Mouse (Mus musculus) bone marrow, adult 2 months (tissue): ENCODE measurements around the gene Cd47. TPM values are rescaled to one million over a fixed set of nuclear protein-coding genes. Genes with fewer than 3 reads are reported as not detected.

ENCODE experiments used
- H3K27ac ChIP-seq: fragments of 200-500 bp; 2 replicates; pipeline ENCODE4 v1.5.1; 2012; ENCODE audit warnings: low read depth, mild to moderate bottlenecking, control low read depth, inconsistent platforms, low read length; ENCODE audit not compliant: control insufficient read depth, poor library complexity, insufficient read depth
- H3K4me1 ChIP-seq: fragments of 200-500 bp; 2 replicates; pipeline ENCODE4 v1.6.1; 2011; ENCODE audit warnings: low read length; ENCODE audit not compliant: control insufficient read depth, insufficient read depth
- H3K4me3 ChIP-seq: fragments of 200-500 bp; replicated peaks from 2 replicates; pipeline ENCODE3; 2011; ENCODE audit warnings: mild to moderate bottlenecking, low read depth, low read length, control low read depth; ENCODE audit not compliant: control insufficient read depth
- CTCF ChIP-seq: fragments of 200-500 bp; IDR thresholded peaks from 2 replicates; pipeline ENCODE4 v1.5.1; 2011; ENCODE audit warnings: low read length, control low read depth; ENCODE audit not compliant: control insufficient read depth, insufficient read depth
- POLR2A ChIP-seq: fragments of 200-500 bp; IDR thresholded peaks from 2 replicates; pipeline ENCODE4 v1.6.1; 2011; ENCODE audit warnings: low read depth, mild to moderate bottlenecking, control low read depth, low read length, borderline replicate concordance; ENCODE audit not compliant: control insufficient read depth
- WGBS: fragments of 180-500 bp; shearing (Covaris S2); methylation state at CpG from one replicate; pipeline ENCODE4 v1.1.7; 2018; 5-methylcytosine and 5-hydroxymethylcytosine counted together
- polyA plus RNA-seq: library from polyadenylated mRNA; stranded (reverse); fragments of >200 nt; gene quantifications from 2 replicates; pipeline ENCODE4 v1.2.4, GENCODE M21; 2011; ENCODE audit warnings: low replicate concordance; ENCODE audit not compliant: missing spikeins, insufficient read depth, insufficient read length

The Cd47 gene
- polyA plus RNA-seq, 1 experiment, result 159 TPM

DNA sequence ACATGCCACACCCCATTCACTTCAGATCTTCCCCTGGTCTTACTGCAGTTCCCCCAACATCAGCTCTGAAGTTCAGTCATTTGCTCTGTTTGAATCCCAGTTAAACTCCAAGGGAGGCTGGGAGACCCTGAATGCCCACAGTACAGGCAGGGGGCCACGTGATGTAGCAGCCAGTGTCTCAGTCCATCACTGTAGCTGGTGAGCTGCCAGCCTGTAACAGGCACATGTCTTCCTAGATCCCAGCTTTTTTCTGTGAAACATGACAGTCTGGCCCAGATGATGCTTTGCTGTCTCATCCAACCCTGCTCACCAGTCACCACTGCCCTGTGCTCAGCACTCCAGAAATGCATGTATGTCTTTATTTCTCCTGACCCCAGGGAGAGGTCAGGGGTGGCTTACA, 124.6 kb downstream of the Cd47 start:
- TF ChIP-seq POLR2A (no peak), CTCF (no peak)
- Histone ChIP-seq H3K4me1 (no peaks in the 10 kb centered on the region), H3K4me3 (no peak overlapping the region), H3K27ac (no peak overlapping the region)
- 91% methylated on average over 1 of the region's 1 CpGs for WGBS

DNA sequence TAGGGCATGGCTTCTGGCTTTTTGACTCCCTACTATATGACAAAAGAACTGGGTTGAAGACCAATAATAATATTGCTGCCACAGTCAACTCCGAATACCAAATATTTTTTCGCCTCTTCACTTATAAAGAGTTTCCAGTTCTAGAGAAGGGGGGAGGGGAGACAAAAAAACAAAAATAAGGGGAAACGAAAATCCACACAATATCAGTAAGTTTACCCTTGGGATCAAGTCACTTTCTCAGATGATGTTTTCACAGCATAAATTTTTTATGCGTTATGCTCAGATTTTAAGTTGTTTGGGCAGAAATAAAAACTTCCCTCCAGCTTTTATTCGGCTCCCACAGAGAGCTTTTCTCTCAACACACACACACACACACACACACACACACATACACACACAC, 132.9 kb downstream of the Cd47 start:
- Histone ChIP-seq H3K4me1 (peaks cover 1% of the 10 kb centered on the region; the same call in 1 of the 2 replicates), H3K27ac (no peak overlapping the region), H3K4me3 (no peak overlapping the region)
- TF ChIP-seq CTCF, result no peak
- TF ChIP-seq POLR2A, result no peak
- 82% methylated on average over 5 of the region's 5 CpGs for WGBS

DNA sequence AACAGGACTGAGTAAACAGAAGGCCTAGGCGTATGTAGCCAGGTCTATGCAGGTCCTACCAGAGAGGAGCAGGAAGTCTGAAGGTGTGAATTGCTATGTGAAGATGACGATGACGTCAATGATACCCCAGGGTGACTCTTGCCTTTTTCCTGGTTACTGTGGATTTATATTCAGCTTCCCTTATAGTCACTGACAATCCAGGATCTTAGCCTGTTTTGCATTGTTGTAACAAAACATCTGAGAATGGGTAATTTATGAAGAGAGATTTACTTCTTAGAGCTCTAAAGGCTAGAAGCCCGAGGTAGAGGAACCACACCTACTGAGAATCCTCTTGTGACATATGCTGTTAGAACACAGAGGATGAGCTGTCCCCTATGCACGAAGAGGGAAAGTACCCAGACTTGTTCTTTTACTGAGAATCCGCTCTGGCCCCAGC, 135.7 kb downstream of the Cd47 start:
- Histone ChIP-seq H3K4me3 (no peak overlapping the region), H3K4me1 (peaks cover 1% of the 10 kb centered on the region; the same call in 1 of the 2 replicates), H3K27ac (no peak overlapping the region)
- TF ChIP-seq POLR2A (no peak), CTCF (no peak)
- 77% methylated on average over 6 of the region's 6 CpGs for WGBS

DNA sequence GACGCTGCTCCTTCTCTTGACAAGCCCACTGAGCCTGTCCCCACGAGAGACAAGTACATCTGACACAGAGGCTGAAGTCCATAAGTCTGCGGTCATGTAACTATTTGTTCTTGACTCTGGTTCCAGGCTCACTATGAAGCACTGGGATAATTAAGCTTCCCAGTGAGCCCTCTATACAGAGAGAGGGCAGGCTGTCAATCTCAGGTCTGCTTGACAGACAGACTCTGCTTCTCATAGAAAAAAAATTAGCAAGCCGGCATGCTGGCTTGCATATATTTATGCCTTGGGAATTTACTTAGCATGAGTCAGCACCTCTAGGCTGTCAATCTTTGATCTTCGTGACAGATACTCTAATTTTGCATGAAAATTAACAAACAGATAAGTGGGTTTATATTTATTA, 136.5 kb downstream of the Cd47 start:
- H3K27ac ChIP-seq, result no peak overlapping the region
- 53% methylated on average over 5 of the region's 5 CpGs for WGBS
- H3K4me3 ChIP-seq, result no peak overlapping the region
- TF ChIP-seq POLR2A, result no peak
- no peak for TF ChIP-seq CTCF
- H3K4me1 ChIP-seq, result peaks cover 1% of the 10 kb centered on the region; the same call in 1 of the 2 replicates

DNA sequence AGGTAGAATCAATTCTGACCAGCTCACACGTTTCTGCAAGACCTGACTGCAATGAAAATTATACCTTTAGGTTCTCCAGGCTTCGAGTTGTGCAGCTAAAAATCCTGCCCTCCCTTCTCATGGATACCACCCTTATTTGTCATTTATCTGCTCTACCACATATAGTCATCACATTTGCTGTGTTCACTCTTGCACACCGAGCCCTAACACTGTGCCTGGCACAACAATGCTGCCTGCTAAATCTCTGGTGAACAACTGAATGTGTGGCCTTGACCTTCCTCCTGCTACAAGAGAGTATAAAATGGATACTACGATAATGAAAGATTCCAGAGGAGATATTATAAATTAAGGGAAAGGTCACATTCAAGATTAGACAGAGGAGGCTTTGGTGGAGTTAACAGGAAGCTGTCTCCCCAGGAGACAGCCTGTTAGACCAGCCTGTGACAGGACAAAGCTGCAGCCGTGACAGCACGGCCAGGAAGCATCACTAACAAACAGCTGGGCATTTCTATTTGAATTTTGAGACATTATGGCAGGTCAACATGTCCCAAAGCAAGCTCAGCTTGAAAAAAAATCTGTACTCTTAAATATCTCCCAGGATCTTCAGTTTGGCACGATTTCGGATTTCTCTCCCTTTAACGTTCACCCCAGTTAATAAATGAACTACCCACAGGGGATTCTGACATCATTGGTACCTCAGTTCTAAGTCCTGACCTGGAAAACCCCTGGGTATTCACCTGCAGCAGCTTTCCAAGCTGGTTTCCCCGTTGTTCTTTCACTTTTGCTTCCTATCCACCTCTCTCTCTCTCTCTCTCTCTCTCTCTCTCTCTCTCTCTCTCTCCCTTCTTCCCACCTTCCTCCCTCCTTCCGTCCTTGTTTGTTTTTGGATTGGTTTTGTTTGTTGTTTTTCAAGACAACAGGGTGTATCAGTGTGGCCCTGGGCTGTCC, 137.2 kb downstream of the Cd47 start:
- Histone ChIP-seq H3K27ac (no peak overlapping the region), H3K4me1 (peaks cover 1% of the 10 kb centered on the region; the same call in 1 of the 2 replicates), H3K4me3 (no peak overlapping the region)
- TF ChIP-seq POLR2A, result no peak
- TF ChIP-seq CTCF, result no peak
- WGBS, result 36% methylated on average over 11 of the region's 11 CpGs

DNA sequence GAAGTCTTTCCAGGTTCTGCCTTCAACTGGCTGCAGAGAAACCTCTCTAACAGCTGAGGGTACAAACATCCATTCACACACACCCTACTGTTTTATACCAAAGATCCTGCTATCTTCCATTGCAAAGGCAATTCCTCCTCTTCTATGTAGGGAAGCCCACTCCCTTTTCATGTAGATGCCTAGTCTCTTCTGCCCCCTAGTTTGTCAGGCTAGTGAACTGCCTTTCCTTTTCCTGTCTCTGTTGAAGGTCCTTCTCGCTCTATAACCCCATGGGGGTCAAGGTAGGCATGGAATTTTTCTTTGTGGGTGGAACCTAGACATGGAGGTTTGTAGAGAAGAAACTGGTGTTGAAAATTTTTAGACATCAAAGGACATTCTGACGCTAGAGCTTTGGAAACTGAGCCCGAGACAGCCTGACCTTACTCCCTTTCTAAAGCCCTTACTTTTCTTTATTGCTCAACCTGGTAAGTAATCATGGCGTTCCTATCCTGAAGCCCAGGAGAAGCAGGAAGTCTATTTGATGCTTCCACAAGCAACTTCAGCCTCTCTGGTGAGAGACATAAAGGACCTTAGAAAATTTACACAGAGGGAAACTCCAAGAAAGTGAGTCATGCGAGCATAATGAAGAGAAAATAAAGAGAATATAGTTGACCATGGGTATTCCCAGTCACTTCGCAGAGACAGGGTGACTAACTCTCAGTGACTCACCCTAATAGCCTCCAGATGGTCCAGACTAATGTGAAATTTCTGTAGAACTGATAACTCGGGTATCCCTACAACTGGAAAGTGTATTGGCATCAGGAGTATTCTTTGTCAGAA, 138.4 kb downstream of the Cd47 start:
- Histone ChIP-seq H3K4me3 (no peak overlapping the region), H3K27ac (no peak overlapping the region), H3K4me1 (peaks cover 1% of the 10 kb centered on the region; the same call in 1 of the 2 replicates)
- 77% methylated on average over 7 of the region's 7 CpGs for WGBS
- TF ChIP-seq POLR2A (no peak), CTCF (no peak)

DNA sequence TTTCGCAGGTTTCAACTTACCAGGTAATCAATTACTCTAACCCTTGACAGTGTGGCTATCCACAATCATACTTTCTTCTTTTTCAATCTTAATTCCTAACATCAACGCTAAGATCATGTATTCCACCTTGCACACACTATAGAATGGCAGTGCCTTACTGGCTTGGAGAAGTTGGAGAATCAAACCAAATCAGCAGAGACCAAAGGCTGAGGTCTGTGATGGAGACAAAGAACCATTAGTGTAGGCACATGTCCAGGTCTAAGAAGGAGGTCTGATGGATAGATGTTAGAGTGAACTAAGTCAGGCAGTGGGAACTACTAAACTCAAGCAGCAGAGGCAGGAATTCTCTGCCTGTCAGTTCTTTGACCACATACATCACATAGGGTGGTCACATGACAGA, 139.0 kb downstream of the Cd47 start:
- Histone ChIP-seq H3K4me3 (no peak overlapping the region), H3K4me1 (peaks cover 1% of the 10 kb centered on the region; the same call in 1 of the 2 replicates), H3K27ac (no peak overlapping the region)
- 89% methylated on average over 2 of the region's 2 CpGs for WGBS
- TF ChIP-seq CTCF (no peak), POLR2A (no peak)

DNA sequence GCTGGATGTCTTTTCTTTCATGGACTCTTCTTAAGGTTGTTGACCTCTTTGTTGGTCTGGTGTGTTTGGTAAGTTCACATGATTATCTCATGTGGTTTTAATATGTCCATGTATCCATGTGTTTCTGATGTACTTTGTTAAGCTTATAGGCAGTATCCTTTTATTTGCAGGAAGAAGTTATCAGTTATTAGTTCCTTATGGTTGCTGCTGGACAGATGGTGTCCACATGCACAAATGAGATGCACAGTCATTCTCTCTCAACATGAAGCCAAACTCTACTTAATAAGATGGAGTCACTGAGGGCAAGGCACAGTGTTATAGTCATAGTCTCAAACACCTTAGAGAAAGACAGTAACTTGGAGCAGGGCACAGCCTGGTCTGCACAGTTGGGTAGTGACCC, 140.1 kb downstream of the Cd47 start:
- peaks cover 1% of the 10 kb centered on the region; the same call in 1 of the 2 replicates for H3K4me1 ChIP-seq
- no peak overlapping the region for H3K4me3 ChIP-seq

More for the DNA sequence above, 140.1 kb downstream of the Cd47 start:
- no peak for TF ChIP-seq POLR2A
- TF ChIP-seq CTCF, result no peak
- no peak overlapping the region for H3K27ac ChIP-seq
